Mouse (Mus musculus): ENCODE measurements around the gene Gm19410.

DNA sequence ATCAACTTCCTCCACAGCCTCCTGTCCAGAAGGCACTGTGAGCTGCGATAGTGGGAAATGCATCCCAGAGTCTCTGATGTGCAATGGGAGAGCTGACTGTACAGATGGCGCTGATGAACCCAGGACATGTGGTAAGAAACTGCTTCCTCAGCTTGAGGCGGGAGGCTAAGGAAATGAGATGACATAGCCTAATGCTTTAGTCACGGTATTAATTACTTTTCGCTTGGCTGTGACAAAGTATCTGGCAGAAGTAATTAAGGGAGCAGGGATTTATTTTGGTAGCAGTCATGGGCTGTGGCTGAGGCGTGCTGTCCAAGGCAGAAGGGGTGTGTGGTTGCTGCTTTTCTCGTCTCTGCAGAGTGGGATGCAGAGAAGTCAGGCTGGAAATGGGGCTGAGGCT, 7.9 kb downstream of the Gm19410 start:
- no peak for TF ChIP-seq POLR2A (IDR thresholded peaks at IDR 0.05; ENCODE audit: borderline replicate concordance, extremely low read depth, low read depth, low read length)
- TF ChIP-seq CTCF (IDR thresholded peaks at IDR 0.05; ENCODE audit: insufficient read depth, low read length) = no peak
